Mouse (Mus musculus) kidney, adult 8-10 months (tissue): Measurements from ENCODE around the gene Gm28710.
A peak's percentile ranks its signal among the peaks of the same experiment; 100 is the strongest.

ENCODE experiments used
- DNase-seq, 2 experiments: peaks; one replicate each; pipeline ENCODE4 v3.0.0; 2022

Gm28710 gene

GRCm38 (mm10) chr5:16791243-16791860, at the start of gene Gm28710:
Gm28710 (plus strand) TSS chr5:16791810.
- DNase-seq: no peak

DNA sequence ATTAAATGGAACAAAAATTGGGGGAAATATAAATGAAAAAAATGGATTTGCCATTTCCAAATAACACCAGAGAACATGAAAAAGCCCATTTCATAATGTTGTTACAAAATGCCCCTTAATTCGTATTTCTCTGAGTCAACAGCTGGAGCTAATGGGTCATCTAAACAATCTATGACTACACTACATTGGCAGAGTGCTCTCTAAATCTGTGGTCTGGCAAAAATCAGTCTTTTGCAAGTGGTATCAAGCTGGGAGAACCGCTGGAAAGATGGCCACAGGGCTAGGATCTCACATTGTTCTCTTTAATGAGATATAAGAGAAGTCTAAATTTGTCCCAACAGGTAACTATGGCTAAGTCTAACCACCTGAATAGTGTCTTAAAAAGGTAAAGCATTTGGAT, 14.4 kb upstream of the Gm28710 start:
- no peak for DNase-seq

DNA sequence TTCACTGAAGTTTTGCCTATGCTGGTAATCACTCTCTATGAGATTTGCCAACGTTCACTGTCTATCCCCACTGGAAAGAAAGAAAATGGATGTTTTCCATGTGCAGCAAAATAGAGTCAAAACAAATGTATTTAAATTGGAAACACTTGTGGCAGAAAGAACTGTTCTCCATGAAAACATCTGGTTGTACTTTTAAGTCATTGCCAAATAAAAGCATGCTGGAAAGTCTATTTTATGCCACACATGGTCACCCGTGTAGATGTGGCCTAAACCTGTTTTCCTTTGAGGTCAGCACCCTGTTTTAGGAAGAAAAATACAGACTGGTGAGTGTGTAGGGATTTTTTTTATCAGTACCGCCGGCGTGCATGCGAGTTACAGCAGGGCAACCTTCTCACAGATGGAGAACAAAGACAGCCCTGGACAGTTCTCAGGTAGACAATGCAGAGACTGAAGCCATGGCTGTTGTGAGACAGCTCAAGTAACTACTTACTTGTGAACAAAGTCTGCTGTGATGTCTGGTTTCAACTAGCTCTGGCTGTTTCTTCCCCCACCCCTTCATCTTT, 12.9 kb upstream of the Gm28710 start:
- no peak for DNase-seq

DNA sequence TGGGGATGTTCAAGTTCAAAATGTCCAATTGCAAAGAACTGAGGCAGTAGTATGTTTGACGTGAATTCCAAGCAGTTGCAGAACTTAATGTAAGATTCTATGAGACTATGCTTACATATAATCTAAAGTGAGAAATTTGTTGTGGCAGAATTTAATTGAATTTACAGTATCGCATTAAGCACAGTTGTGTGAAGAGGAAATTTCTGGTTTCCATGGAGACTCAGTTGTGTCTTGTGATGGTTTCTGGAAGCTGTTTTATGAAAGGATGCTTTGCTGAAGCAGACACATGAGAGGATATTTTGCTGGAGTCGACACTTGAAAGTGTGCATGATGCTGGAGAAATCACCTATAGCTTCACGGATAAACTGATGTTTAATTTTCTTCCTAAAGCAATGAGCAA, 6.0 kb upstream of the Gm28710 start:
- DNase-seq: no peak

DNA sequence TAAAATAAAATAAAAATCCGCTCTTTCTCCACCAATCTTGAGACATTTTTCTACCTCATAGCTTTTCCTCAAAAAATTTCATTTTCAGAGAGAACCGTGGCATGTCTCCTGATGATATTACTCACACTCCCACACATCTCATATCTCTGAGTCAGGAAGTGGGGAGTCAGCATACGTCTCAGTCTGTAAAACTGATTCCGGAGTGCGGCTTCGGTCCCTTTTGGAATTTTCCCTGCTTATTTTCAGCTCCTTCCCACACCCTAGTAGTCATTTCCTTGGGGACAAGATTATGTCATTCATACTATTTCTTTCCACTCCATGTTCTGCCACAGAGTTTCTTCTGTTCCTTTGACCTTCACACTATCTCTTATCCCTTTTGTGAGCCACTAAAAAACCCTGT, 3.4 kb downstream of the Gm28710 start:
- no peak for DNase-seq

GRCm38 (mm10) chr5:16802726-16803125, 11.1 kb downstream of the Gm28710 start:
- DNase-seq: no peak

GRCm38 (mm10) chr5:16838991-16839390, 47.4 kb downstream of the Gm28710 start:
- DNase-seq: no peak

- DNase-seq: peak; percentile 3 to 25
These were observed 77.8 kb downstream of the Gm28710 start for GRCm38 (mm10) chr5:16869309-16869915.

- no peak for DNase-seq
These were observed 102.6 kb downstream of the Gm28710 start for GRCm38 (mm10) chr5:16894161-16894560.

- no peak for DNase-seq
These were observed 128.2 kb downstream of the Gm28710 start for GRCm38 (mm10) chr5:16919791-16920190.

DNA sequence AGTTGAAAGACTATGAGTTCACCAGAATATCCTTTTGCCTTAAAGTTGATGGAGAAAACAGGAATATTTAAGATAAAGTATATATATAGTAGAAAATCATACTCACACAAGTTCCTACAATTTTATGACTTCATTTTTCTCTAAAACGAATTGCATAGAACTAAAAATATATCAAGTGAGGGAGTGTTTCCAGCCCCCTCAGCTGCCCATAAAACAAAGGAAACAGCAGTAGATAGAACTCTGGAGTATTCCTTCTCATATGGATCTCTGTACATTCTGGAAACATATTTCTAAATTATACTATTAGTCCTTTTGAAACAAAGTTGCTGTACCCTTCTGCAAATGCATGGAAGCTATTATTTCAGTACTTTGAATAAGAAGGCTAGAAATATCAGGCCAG, 130.9 kb downstream of the Gm28710 start:
- no peak for DNase-seq
